Mouse (Mus musculus): Measurements from ENCODE around the gene Clmn. TPM values are rescaled to one million over a fixed set of nuclear protein-coding genes. Genes with fewer than 3 reads are reported as not detected.

Clmn gene
- polyA plus RNA-seq, 1 experiment from 2014 or later: 5.5 TPM

DNA sequence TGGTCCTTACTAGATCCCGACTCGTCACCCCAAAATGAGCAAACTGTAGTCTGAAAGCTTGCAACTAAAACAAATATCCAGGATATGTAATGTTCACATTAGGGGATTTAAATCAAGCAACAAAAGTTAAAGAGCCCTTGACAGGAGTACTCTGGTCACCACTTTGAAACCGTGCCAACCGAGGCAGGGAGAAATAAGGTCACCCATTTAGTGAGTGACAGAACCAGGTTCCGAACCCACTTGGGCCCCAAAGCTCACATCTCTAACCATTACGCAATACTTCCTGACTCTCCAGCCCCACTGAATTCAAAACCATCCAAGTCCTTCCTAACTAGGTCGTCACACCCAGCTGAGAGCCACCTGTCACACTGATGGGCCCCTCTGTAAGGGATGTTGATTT, 46.8 kb downstream of the Clmn start:
- DNase-seq (ENCODE audit: low spot score) (no peak), ATAC-seq (ENCODE audit: low FRiP score, low TSS enrichment) (no peak)
- Histone ChIP-seq H3K4me2 (replicated peaks; ENCODE audit: low read depth) (no peak overlapping the region), H3K9ac (ENCODE audit: low read length) (no peak overlapping the region), H3K9me3 (ENCODE audit: control insufficient read depth, low read length) (no peaks in the 10 kb centered on the region), H3K27me3 (ENCODE audit: control insufficient read depth, insufficient read depth, low read length) (no peaks in the 10 kb centered on the region), H3K36me3 (ENCODE audit: control insufficient read depth, insufficient read depth, low read length) (no peaks in the 10 kb centered on the region), H3K27ac (replicated peaks) (no peak overlapping the region), H3K4me1 (replicated peaks; ENCODE audit: control insufficient read depth, insufficient read depth) (no peaks in the 10 kb centered on the region), H3K4me3 (ENCODE audit: low read depth, low read length) (no peak overlapping the region)
- 67% methylated on average over 7 of the region's 7 CpGs for WGBS
- TF ChIP-seq CTCF (IDR thresholded peaks at IDR 0.05; ENCODE audit: low read depth) (no peak), EP300 (optimal IDR thresholded peaks at IDR 0.05) (no peak)

DNA sequence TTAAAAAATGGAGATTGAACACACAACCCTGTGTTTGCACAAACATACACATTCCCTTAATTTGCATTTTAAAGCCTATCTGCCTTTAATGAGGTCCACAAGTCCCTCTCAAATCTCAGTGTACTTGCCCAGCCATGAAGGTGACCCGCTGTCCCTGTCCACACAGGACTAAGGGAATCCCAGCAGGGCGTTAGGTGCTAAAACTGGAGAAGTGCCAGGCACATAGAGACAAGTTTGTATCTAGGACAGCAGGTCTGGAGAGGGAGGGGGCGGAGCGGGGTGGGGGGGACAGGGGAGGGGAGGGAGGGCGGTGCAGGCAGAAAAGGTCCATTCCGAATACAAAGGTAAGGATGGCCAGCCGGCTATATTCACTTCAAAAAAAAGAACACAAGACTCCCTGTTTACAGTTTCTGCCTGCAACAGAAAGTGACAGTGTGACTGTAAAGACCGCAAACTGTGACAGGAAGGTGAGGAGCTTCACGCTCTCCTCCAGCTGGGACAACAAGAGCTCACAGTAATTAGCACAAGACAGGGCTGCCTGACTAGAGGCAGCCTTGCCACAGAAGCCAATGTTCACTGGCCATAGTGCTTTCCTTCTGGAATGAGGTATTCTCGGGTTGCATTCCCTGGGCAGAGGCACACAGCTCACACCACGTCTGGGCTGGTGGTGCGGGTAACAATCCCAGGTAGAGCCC, 47.6 kb downstream of the Clmn start:
- Histone ChIP-seq H3K4me1 (replicated peaks; ENCODE audit: control insufficient read depth, insufficient read depth) (no peaks in the 10 kb centered on the region), H3K9ac (ENCODE audit: low read length) (no peak overlapping the region), H3K27ac (replicated peaks) (no peak overlapping the region), H3K27me3 (ENCODE audit: control insufficient read depth, insufficient read depth, low read length) (no peaks in the 10 kb centered on the region), H3K4me3 (ENCODE audit: low read depth, low read length) (no peak overlapping the region), H3K36me3 (ENCODE audit: control insufficient read depth, insufficient read depth, low read length) (no peaks in the 10 kb centered on the region), H3K9me3 (ENCODE audit: control insufficient read depth, low read length) (no peaks in the 10 kb centered on the region), H3K4me2 (replicated peaks; ENCODE audit: low read depth) (no peak overlapping the region)
- ATAC-seq (ENCODE audit: low FRiP score, low TSS enrichment): no peak
- 51% methylated on average over 12 of the region's 12 CpGs for WGBS
- TF ChIP-seq CTCF (IDR thresholded peaks at IDR 0.05; ENCODE audit: low read depth): no peak
- no peak for TF ChIP-seq EP300 (optimal IDR thresholded peaks at IDR 0.05)
- no peak for DNase-seq (ENCODE audit: low spot score)

DNA sequence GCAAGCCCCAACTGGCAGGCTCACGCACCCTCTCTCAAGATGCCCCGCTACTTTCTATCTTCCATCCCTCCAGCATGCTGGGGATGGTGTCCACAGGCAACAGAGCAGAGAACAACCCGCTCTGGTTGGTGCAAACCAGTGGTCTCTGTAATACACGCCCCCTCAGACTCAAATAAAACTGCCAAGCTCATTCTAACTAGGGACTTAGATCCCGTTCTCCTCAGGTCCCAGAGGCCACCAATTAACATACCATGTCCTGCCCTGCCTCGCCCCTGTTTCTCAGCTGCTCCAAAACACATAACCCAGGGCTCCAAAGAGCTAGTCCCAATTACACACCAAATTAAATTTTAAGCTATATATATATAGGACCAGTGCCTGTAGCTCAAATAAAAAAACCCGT, 50.6 kb downstream of the Clmn start:
- no peaks in the 10 kb centered on the region for H3K36me3 ChIP-seq (ENCODE audit: control insufficient read depth, insufficient read depth, low read length)
- H3K27ac ChIP-seq (replicated peaks): no peak overlapping the region
- no peak for TF ChIP-seq CTCF (IDR thresholded peaks at IDR 0.05; ENCODE audit: low read depth)
- TF ChIP-seq EP300 (optimal IDR thresholded peaks at IDR 0.05): no peak
- H3K4me2 ChIP-seq (replicated peaks; ENCODE audit: low read depth): no peak overlapping the region
- H3K4me3 ChIP-seq (ENCODE audit: low read depth, low read length): no peak overlapping the region
- no peaks in the 10 kb centered on the region for H3K4me1 ChIP-seq (replicated peaks; ENCODE audit: control insufficient read depth, insufficient read depth)
- no peaks in the 10 kb centered on the region for H3K27me3 ChIP-seq (ENCODE audit: control insufficient read depth, insufficient read depth, low read length)
- H3K9me3 ChIP-seq (ENCODE audit: control insufficient read depth, low read length): no peaks in the 10 kb centered on the region
- no peak for DNase-seq (ENCODE audit: low spot score)
- H3K9ac ChIP-seq (ENCODE audit: low read length): no peak overlapping the region
- WGBS: 72% methylated on average over 7 of the region's 7 CpGs
- ATAC-seq (ENCODE audit: low FRiP score, low TSS enrichment): no peak

DNA sequence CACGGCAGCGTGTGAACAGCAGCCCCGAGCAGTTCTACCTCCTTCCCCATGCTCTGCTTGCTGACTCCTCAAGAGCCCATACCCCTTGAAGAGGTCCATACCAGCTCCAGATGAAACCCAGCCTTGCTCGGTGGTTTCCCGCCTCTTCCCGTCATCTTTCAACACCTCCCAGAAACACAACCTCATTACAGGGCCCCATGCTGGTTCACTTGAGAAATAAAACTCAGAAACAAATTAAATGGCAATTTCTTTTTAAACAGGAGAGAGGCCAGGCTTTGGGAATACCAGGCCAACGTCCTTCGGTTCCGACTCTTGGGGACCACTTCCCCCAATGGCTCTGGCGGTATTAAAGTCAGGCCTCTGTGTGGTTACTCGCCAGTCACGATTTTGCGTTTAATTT, 51.1 kb downstream of the Clmn start:
- Histone ChIP-seq H3K27ac (replicated peaks) (no peak overlapping the region), H3K4me1 (replicated peaks; ENCODE audit: control insufficient read depth, insufficient read depth) (no peaks in the 10 kb centered on the region), H3K27me3 (ENCODE audit: control insufficient read depth, insufficient read depth, low read length) (no peaks in the 10 kb centered on the region), H3K9ac (ENCODE audit: low read length) (no peak overlapping the region), H3K9me3 (ENCODE audit: control insufficient read depth, low read length) (no peaks in the 10 kb centered on the region), H3K4me2 (replicated peaks; ENCODE audit: low read depth) (no peak overlapping the region), H3K36me3 (ENCODE audit: control insufficient read depth, insufficient read depth, low read length) (no peaks in the 10 kb centered on the region), H3K4me3 (ENCODE audit: low read depth, low read length) (no peak overlapping the region)
- DNase-seq (ENCODE audit: low spot score): no peak
- no peak for ATAC-seq (ENCODE audit: low FRiP score, low TSS enrichment)
- WGBS: 92% methylated on average over 13 of the region's 13 CpGs
- TF ChIP-seq EP300 (optimal IDR thresholded peaks at IDR 0.05) (no peak), CTCF (IDR thresholded peaks at IDR 0.05; ENCODE audit: low read depth) (no peak)

DNA sequence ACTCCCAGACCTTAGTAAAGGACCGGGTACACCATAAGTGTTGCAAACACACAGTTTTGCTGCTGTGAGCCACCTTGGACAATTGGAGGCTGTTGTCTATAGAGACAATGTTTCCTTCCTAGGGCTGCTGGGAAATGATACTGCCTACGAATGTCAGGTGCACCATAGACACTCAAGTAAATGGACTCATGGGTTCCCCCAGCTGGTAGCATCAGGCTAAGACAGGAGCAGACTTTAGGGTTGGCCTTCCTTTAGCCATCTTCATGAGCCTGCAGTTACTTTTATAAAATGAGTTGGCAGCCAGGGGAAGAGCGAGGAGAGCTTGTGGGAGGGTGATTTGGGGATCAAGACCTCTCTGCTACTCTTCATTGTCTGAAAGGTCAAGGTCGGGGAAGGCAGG, 52.2 kb downstream of the Clmn start:
- Histone ChIP-seq H3K9ac (ENCODE audit: low read length) (no peak overlapping the region), H3K9me3 (ENCODE audit: control insufficient read depth, low read length) (no peaks in the 10 kb centered on the region), H3K27me3 (ENCODE audit: control insufficient read depth, insufficient read depth, low read length) (no peaks in the 10 kb centered on the region), H3K27ac (replicated peaks) (no peak overlapping the region), H3K4me1 (replicated peaks; ENCODE audit: control insufficient read depth, insufficient read depth) (no peaks in the 10 kb centered on the region), H3K36me3 (ENCODE audit: control insufficient read depth, insufficient read depth, low read length) (no peaks in the 10 kb centered on the region), H3K4me3 (ENCODE audit: low read depth, low read length) (no peak overlapping the region), H3K4me2 (replicated peaks; ENCODE audit: low read depth) (no peak overlapping the region)
- ATAC-seq (ENCODE audit: low FRiP score, low TSS enrichment) (no peak), DNase-seq (ENCODE audit: low spot score) (no peak)
- TF ChIP-seq CTCF (IDR thresholded peaks at IDR 0.05; ENCODE audit: low read depth): peak; percentile 66
- TF ChIP-seq EP300 (optimal IDR thresholded peaks at IDR 0.05): no peak
- 70% methylated on average over 4 of the region's 4 CpGs for WGBS

DNA sequence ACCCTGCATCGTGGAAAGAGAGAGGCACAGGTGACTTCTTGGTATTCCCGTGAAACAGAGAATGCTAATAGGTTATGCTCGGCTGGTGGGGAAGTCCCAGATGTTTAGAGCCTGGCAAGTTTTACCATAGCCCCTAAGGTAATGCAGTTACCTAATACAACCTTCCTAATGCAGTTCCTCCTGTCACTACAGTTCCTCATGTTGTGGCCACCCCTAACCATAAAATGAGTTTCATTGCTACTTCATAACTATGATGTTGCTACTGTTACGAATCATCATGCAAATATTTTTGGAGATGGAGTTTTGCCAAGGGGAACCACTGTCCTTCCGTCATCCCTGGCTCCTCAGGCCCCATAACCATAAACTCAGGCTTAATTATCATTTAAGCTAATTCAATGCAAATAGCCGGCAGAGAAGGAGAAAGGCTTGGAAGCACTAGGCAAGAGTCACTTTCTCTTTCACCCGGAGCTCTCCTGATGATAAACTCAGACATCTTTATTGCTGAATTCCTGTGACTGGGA, 53.9 kb downstream of the Clmn start:
- H3K27me3 ChIP-seq (ENCODE audit: control insufficient read depth, insufficient read depth, low read length): no peaks in the 10 kb centered on the region
- no peaks in the 10 kb centered on the region for H3K36me3 ChIP-seq (ENCODE audit: control insufficient read depth, insufficient read depth, low read length)
- H3K9me3 ChIP-seq (ENCODE audit: control insufficient read depth, low read length): no peaks in the 10 kb centered on the region
- TF ChIP-seq CTCF (IDR thresholded peaks at IDR 0.05; ENCODE audit: low read depth) (no peak), EP300 (optimal IDR thresholded peaks at IDR 0.05) (no peak)
- no peaks in the 10 kb centered on the region for H3K4me1 ChIP-seq (replicated peaks; ENCODE audit: control insufficient read depth, insufficient read depth)
- no peak overlapping the region for H3K4me2 ChIP-seq (replicated peaks; ENCODE audit: low read depth)
- no peak overlapping the region for H3K27ac ChIP-seq (replicated peaks)
- DNase-seq (ENCODE audit: low spot score) (no peak), ATAC-seq (ENCODE audit: low FRiP score, low TSS enrichment) (no peak)
- 57% methylated on average over 7 of the region's 7 CpGs for WGBS
- no peak overlapping the region for H3K9ac ChIP-seq (ENCODE audit: low read length)
- H3K4me3 ChIP-seq (ENCODE audit: low read depth, low read length): no peak overlapping the region
